Mouse (Mus musculus): ENCODE measurements around the gene Pacsin2. TPM values are rescaled to one million over a fixed set of nuclear protein-coding genes. Genes with fewer than 3 reads are reported as not detected.

The Pacsin2 gene
- polyA plus RNA-seq, 1 experiment from 2014 or later: 24.3 TPM

- no peaks in the 10 kb centered on the region for H3K9me3 ChIP-seq (ENCODE audit: low read length)
- no peak for TF ChIP-seq EP300 (IDR thresholded peaks at IDR 0.05; ENCODE audit: low read depth)
- TF ChIP-seq CTCF (IDR thresholded peaks at IDR 0.05; ENCODE audit: low read depth): no peak
- WGBS (ENCODE audit: insufficient replicate concordance): 42% methylated on average over 10 of the region's 10 CpGs
- peak; percentile 79 for DNase-seq
- peak overlapping the region; percentile 15 for H3K4me3 ChIP-seq (ENCODE audit: low read depth, low read length)
- no peaks in the 10 kb centered on the region for H3K27me3 ChIP-seq (ENCODE audit: insufficient read depth, low read length)
- ATAC-seq: peak; percentile 99
- no peaks in the 10 kb centered on the region for H3K36me3 ChIP-seq (replicated peaks; ENCODE audit: insufficient read depth, low read length)
- peak overlapping the region; percentile 38; the same call in 1 of the 2 replicates for H3K9ac ChIP-seq (replicated peaks)
- peak overlapping the region; percentile 67; the same call in 1 of the 2 replicates for H3K27ac ChIP-seq (ENCODE audit: low read depth)
- peak overlapping the region; percentile 68 for H3K4me2 ChIP-seq (ENCODE audit: low read depth, low read length)
- H3K4me1 ChIP-seq (ENCODE audit: insufficient read depth): peaks cover 15% of the 10 kb centered on the region
These were observed 9.5 kb upstream of the Pacsin2 start for GRCm38 (mm10) chr15:83473832-83474465.

- ATAC-seq (no peak), DNase-seq (no peak)
- H3K9me3 ChIP-seq (ENCODE audit: low read length): no peaks in the 10 kb centered on the region
- H3K4me2 ChIP-seq (ENCODE audit: low read depth, low read length): no peak overlapping the region
- H3K36me3 ChIP-seq (replicated peaks; ENCODE audit: insufficient read depth, low read length): no peaks in the 10 kb centered on the region
- WGBS (ENCODE audit: insufficient replicate concordance): 83% methylated on average over 1 of the region's 1 CpGs
- no peak overlapping the region; the same call in 1 of the 2 replicates for H3K27ac ChIP-seq (ENCODE audit: low read depth)
- TF ChIP-seq CTCF (IDR thresholded peaks at IDR 0.05; ENCODE audit: low read depth) (no peak), EP300 (IDR thresholded peaks at IDR 0.05; ENCODE audit: low read depth) (no peak)
- no peak overlapping the region for H3K9ac ChIP-seq (replicated peaks)
- H3K4me1 ChIP-seq (ENCODE audit: insufficient read depth): peaks cover 15% of the 10 kb centered on the region
- H3K4me3 ChIP-seq (ENCODE audit: low read depth, low read length): no peak overlapping the region
- H3K27me3 ChIP-seq (ENCODE audit: insufficient read depth, low read length): no peaks in the 10 kb centered on the region
These were observed 8.8 kb upstream of the Pacsin2 start for GRCm38 (mm10) chr15:83473251-83473650.

- no peak for DNase-seq
- WGBS (ENCODE audit: insufficient replicate concordance): 68% methylated on average over 7 of the region's 7 CpGs
- no peak for ATAC-seq
These were observed 7.1 kb upstream of the Pacsin2 start for GRCm38 (mm10) chr15:83471476-83471875.

DNA sequence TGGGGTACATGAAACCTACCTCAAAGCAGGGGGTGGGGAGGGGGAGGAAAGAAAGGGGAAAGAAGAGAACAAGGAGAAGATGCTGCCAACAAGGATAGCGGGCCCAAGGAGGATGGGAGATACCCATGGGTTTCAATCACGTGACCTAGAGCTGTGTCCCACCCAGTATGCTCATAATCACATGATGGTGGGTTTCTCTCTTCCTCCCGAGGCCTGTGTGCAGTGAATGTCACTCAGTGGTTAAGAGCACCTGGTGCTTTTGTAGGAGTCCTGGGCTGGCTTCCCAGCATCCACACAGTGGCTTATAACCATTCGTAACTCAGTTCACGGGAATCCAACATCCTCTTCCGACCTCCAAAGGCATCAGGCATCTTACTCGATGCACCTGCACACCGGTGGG, 6.0 kb upstream of the Pacsin2 start:
- Histone ChIP-seq H3K4me2 (ENCODE audit: low read depth, low read length) (no peak overlapping the region), H3K9me3 (ENCODE audit: low read length) (no peaks in the 10 kb centered on the region), H3K9ac (replicated peaks) (no peak overlapping the region), H3K27ac (ENCODE audit: low read depth) (no peak overlapping the region), H3K4me1 (ENCODE audit: insufficient read depth) (peaks cover 15% of the 10 kb centered on the region), H3K27me3 (ENCODE audit: insufficient read depth, low read length) (no peaks in the 10 kb centered on the region), H3K36me3 (replicated peaks; ENCODE audit: insufficient read depth, low read length) (no peaks in the 10 kb centered on the region), H3K4me3 (ENCODE audit: low read depth, low read length) (no peak overlapping the region)
- DNase-seq (no peak), ATAC-seq (no peak)
- 78% methylated on average over 8 of the region's 8 CpGs for WGBS (ENCODE audit: insufficient replicate concordance)
- TF ChIP-seq EP300 (IDR thresholded peaks at IDR 0.05; ENCODE audit: low read depth): no peak

More at GRCm38 (mm10) chr15:83471476-83471875, 7.1 kb upstream of the Pacsin2 start:
- H3K27me3 ChIP-seq (ENCODE audit: insufficient read depth, low read length): no peaks in the 10 kb centered on the region
- H3K27ac ChIP-seq (ENCODE audit: low read depth): no peak overlapping the region
- no peak overlapping the region for H3K9ac ChIP-seq (replicated peaks)
- no peak for TF ChIP-seq EP300 (IDR thresholded peaks at IDR 0.05; ENCODE audit: low read depth)
- no peak for TF ChIP-seq CTCF (IDR thresholded peaks at IDR 0.05; ENCODE audit: low read depth)
- H3K36me3 ChIP-seq (replicated peaks; ENCODE audit: insufficient read depth, low read length): no peaks in the 10 kb centered on the region
- H3K4me1 ChIP-seq (ENCODE audit: insufficient read depth): peaks cover 15% of the 10 kb centered on the region
- no peak overlapping the region for H3K4me2 ChIP-seq (ENCODE audit: low read depth, low read length)
- H3K9me3 ChIP-seq (ENCODE audit: low read length): no peaks in the 10 kb centered on the region
- no peak overlapping the region for H3K4me3 ChIP-seq (ENCODE audit: low read depth, low read length)

- WGBS (ENCODE audit: insufficient replicate concordance): 64% methylated on average over 6 of the region's 6 CpGs
- Histone ChIP-seq H3K9ac (replicated peaks) (no peak overlapping the region), H3K9me3 (ENCODE audit: low read length) (no peaks in the 10 kb centered on the region), H3K4me2 (ENCODE audit: low read depth, low read length) (no peak overlapping the region), H3K4me3 (ENCODE audit: low read depth, low read length) (no peak overlapping the region), H3K27me3 (ENCODE audit: insufficient read depth, low read length) (no peaks in the 10 kb centered on the region), H3K4me1 (ENCODE audit: insufficient read depth) (peaks cover 9% of the 10 kb centered on the region), H3K36me3 (replicated peaks; ENCODE audit: insufficient read depth, low read length) (no peaks in the 10 kb centered on the region), H3K27ac (ENCODE audit: low read depth) (no peak overlapping the region)
- no peak for DNase-seq
- no peak for ATAC-seq
- no peak for TF ChIP-seq EP300 (IDR thresholded peaks at IDR 0.05; ENCODE audit: low read depth)
- no peak for TF ChIP-seq CTCF (IDR thresholded peaks at IDR 0.05; ENCODE audit: low read depth)
These were observed 4.9 kb upstream of the Pacsin2 start for GRCm38 (mm10) chr15:83469279-83469821.

- 73% methylated on average over 9 of the region's 9 CpGs for WGBS (ENCODE audit: insufficient replicate concordance)
- no peak overlapping the region for H3K27ac ChIP-seq (ENCODE audit: low read depth)
- H3K9ac ChIP-seq (replicated peaks): no peak overlapping the region
- DNase-seq (no peak), ATAC-seq (no peak)
- no peak overlapping the region for H3K4me2 ChIP-seq (ENCODE audit: low read depth, low read length)
- H3K4me1 ChIP-seq (ENCODE audit: insufficient read depth): peaks cover 15% of the 10 kb centered on the region
- no peak overlapping the region for H3K4me3 ChIP-seq (ENCODE audit: low read depth, low read length)
- TF ChIP-seq CTCF (IDR thresholded peaks at IDR 0.05; ENCODE audit: low read depth): no peak
- no peak for TF ChIP-seq EP300 (IDR thresholded peaks at IDR 0.05; ENCODE audit: low read depth)
- H3K36me3 ChIP-seq (replicated peaks; ENCODE audit: insufficient read depth, low read length): no peaks in the 10 kb centered on the region
- no peaks in the 10 kb centered on the region for H3K9me3 ChIP-seq (ENCODE audit: low read length)
- H3K27me3 ChIP-seq (ENCODE audit: insufficient read depth, low read length): no peaks in the 10 kb centered on the region
These were observed 3.0 kb upstream of the Pacsin2 start for GRCm38 (mm10) chr15:83467232-83467966.

Measured in liver, postnatal 0 days (tissue).